Mouse (Mus musculus) mature B cell (primary cell): ENCODE measurements around the gene Olfr851.

Experiments
- in situ Hi-C: fragments of 300-500 bp; cut with MboI; formaldehyde crosslinking; loops from 2 replicates; pipeline ENCODE4 v1.14.3; 2019

Olfr851 gene

GRCm38 (mm10) chr9:19492995-19493394 is at the start of gene Olfr851:
Gene Olfr851 (plus strand): TSS chr9:19493295.
- in situ Hi-C loops: no loop called here

- in situ Hi-C loops: no loop called here
Observed at GRCm38 (mm10) chr9:19478148-19478547, 14.9 kb upstream of the Olfr851 start, which contains the start of gene Olfr850. Gene Olfr850 (minus strand): TSS chr9:19478248.

- in situ Hi-C loops: no loop called here
Observed at GRCm38 (mm10) chr9:19540976-19541375, 47.9 kb downstream of the Olfr851 start, which contains the start of gene Olfr853. Gene Olfr853 (minus strand): TSS chr9:19541076.
